Mouse (Mus musculus): ENCODE data around the gene Etv3. TPM values are rescaled to one million over a fixed set of nuclear protein-coding genes. Genes with fewer than 3 reads are reported as not detected.

Etv3 gene
- polyA plus RNA-seq, 1 experiment = 15.8 TPM

DNA sequence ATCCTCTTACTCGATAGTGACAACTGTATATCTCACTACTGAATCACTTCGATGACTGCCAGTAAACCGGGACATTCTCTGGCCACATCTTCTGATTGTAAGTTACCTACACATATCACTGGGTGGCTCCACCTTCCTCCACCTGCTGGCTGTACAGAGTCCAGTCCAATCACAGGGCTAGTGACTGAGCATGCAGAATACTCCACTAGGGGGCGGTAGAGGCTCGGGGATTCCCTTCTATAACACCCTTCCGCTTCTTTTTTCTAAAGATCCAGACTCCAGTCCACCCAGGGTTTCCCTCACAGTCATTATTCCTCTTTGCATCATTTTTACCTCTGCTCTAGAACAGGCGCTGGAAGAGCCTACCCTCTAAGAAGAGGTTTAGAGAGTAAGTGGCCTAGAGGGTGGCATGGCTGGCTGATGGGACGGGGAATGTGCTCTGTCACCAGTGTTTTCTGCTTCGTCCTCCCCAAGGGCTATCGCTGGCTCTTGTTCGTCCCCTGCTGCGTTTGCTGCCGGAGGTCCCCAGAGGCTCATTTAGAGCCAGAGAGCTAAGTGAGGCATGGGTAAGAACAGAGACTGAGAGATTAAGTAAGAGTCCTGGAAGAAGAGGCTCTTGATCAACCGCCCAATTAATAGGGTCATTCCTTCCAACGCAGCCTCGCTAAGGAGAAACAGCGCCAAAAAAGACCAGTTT is 16.9 kb upstream of the Etv3 start:
- Histone ChIP-seq H3K4me3 (ENCODE audit: insufficient read depth, low read depth, low read length) (peak overlapping the region; percentile 42), H3K27ac (replicated peaks; ENCODE audit: low read depth, low read length) (peak overlapping the region; percentile 97)

GRCm38 (mm10) chr3:87509061-87509460 is 16.1 kb upstream of the Etv3 start:
- H3K4me3 ChIP-seq (ENCODE audit: insufficient read depth, low read depth, low read length) = peak overlapping the region; percentile 42
- H3K4me1 ChIP-seq (ENCODE audit: control insufficient read depth, insufficient read depth, insufficient read length, low read length) = peaks cover 5% of the 10 kb centered on the region; the same call in 1 of the 2 replicates
- peak overlapping the region; percentile 97 for H3K27ac ChIP-seq (replicated peaks; ENCODE audit: low read depth, low read length)

More for the DNA sequence above, 16.9 kb upstream of the Etv3 start:
- H3K4me1 ChIP-seq (ENCODE audit: control insufficient read depth, insufficient read depth, insufficient read length, low read length) = peaks cover 5% of the 10 kb centered on the region; the same call in 1 of the 2 replicates

DNA sequence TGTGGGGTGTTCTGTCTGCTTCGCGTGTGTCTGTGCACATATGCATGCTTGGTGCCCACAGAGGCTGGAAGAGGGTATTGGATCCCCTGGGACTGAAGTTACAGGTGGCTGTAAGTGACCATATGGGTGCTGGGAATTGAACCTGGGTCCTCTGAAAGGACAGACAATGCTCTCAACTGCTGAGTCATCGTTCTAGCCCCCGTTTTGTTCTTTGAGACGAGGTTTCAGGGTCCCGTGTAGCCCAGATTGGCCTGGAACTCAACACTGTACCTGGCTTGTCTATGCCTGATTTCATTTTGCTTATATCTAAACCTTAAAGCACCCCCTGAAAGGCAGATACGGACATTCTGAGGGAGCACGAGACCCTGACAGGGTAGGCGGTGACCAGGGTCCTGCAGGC is 14.4 kb upstream of the Etv3 start:
- no peak overlapping the region for H3K27ac ChIP-seq (replicated peaks; ENCODE audit: low read depth, low read length)
- H3K4me1 ChIP-seq (ENCODE audit: control insufficient read depth, insufficient read depth, insufficient read length, low read length) = peaks cover 10% of the 10 kb centered on the region
- H3K4me3 ChIP-seq (ENCODE audit: insufficient read depth, low read depth, low read length) = no peak overlapping the region

- no peak overlapping the region for H3K4me3 ChIP-seq (ENCODE audit: insufficient read depth, low read depth, low read length)
- no peak overlapping the region for H3K27ac ChIP-seq (replicated peaks; ENCODE audit: low read depth, low read length)
- H3K4me1 ChIP-seq (ENCODE audit: control insufficient read depth, insufficient read depth, insufficient read length, low read length) = peaks cover 15% of the 10 kb centered on the region
Observed at GRCm38 (mm10) chr3:87511971-87512765, 13.0 kb upstream of the Etv3 start.

DNA sequence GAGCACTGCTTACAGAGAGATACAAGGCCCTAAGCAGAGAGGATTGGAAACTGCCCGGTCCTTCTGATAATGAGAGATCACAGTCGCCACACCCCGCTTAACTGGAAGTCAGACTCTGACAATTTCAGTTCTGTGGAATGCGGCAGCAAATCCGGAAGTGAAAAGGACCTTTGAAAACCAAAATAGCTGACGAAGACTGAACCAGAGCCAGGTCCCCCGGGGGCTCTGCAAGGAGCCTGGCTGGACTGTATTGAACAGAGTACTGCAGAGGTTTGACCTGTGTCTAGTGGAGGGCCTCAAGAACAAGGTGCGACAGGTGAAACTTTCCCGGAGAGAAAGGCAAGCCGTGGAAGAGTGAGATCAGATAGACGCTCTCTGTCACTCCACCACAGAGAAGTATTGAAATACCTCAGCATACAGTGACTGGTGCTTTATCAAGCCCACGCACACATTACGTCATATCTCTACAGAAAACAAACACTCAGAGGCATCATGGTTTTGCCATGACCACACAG is 9.6 kb upstream of the Etv3 start:
- H3K4me3 ChIP-seq (ENCODE audit: insufficient read depth, low read depth, low read length) = no peak overlapping the region
- peaks cover 12% of the 10 kb centered on the region for H3K4me1 ChIP-seq (ENCODE audit: control insufficient read depth, insufficient read depth, insufficient read length, low read length)
- H3K27ac ChIP-seq (replicated peaks; ENCODE audit: low read depth, low read length) = peak overlapping the region; percentile 55

GRCm38 (mm10) chr3:87518425-87518824 is 6.8 kb upstream of the Etv3 start:
- H3K27ac ChIP-seq (replicated peaks; ENCODE audit: low read depth, low read length) = no peak overlapping the region
- H3K4me3 ChIP-seq (ENCODE audit: insufficient read depth, low read depth, low read length) = no peak overlapping the region
- H3K4me1 ChIP-seq (ENCODE audit: control insufficient read depth, insufficient read depth, insufficient read length, low read length) = peaks cover 12% of the 10 kb centered on the region

DNA sequence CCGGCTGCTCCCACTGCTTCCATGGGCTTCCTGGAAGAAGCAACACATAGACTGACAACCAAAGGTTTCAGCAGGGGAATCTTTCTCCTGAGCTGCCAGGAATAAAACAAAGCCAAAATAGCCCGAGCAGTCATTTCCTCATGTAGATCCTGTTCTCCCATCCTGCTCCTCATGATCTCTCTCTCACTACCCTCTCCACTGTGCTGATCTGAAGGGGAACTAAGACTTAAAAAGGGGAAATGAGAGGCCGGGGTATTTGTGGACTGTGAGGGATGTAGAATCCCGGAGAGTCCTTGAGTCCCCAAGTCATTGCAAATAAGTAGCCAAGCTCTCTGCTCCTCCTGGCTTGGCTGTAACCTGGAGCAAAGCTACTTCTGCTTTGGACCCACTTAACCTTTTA is 4.1 kb upstream of the Etv3 start:
- H3K27ac ChIP-seq (replicated peaks; ENCODE audit: low read depth, low read length) = peak overlapping the region; percentile 15; the same call in 1 of the 2 replicates
- no peak overlapping the region for H3K4me3 ChIP-seq (ENCODE audit: insufficient read depth, low read depth, low read length)
- H3K4me1 ChIP-seq (ENCODE audit: control insufficient read depth, insufficient read depth, insufficient read length, low read length) = peaks cover 6% of the 10 kb centered on the region

GRCm38 (mm10) chr3:87521833-87522232 is 3.4 kb upstream of the Etv3 start:
- no peak overlapping the region; the same call in 1 of the 2 replicates for H3K27ac ChIP-seq (replicated peaks; ENCODE audit: low read depth, low read length)
- peaks cover 4% of the 10 kb centered on the region; the same call in 1 of the 2 replicates for H3K4me1 ChIP-seq (ENCODE audit: control insufficient read depth, insufficient read depth, insufficient read length, low read length)
- no peak overlapping the region for H3K4me3 ChIP-seq (ENCODE audit: insufficient read depth, low read depth, low read length)

DNA sequence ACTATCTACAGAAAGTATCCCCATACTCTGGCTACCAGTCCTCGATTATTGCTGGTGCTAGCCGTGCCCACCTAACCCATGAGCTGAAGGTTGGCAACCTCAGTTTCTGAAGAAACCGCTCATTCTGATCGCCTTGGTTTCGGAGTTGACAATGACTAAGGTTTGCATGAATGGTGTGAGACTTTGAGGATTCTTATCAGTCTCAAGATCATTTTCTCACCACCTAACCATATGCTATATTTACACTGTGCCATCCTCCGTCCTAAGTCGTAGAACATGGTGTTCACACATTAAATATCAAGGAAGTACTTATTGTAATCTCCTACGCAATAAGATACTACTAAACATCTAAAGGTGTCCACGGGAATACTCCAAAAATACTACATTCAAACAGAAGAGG is 1.5 kb upstream of the Etv3 start:
- H3K4me1 ChIP-seq (ENCODE audit: control insufficient read depth, insufficient read depth, insufficient read length, low read length) = peaks cover 5% of the 10 kb centered on the region; the same call in 1 of the 2 replicates
- no peak overlapping the region for H3K4me3 ChIP-seq (ENCODE audit: insufficient read depth, low read depth, low read length)
- H3K27ac ChIP-seq (replicated peaks; ENCODE audit: low read depth, low read length) = no peak overlapping the region

- peak overlapping the region; percentile 93 for H3K4me3 ChIP-seq (ENCODE audit: insufficient read depth, low read depth, low read length)
- peak overlapping the region; percentile 91 for H3K27ac ChIP-seq (replicated peaks; ENCODE audit: low read depth, low read length)
- H3K4me1 ChIP-seq (ENCODE audit: control insufficient read depth, insufficient read depth, insufficient read length, low read length) = peaks cover 3% of the 10 kb centered on the region; the same call in 1 of the 2 replicates
Observed at GRCm38 (mm10) chr3:87525837-87526570, 797 bp downstream of the Etv3 start.

- peaks cover 3% of the 10 kb centered on the region; the same call in 1 of the 2 replicates for H3K4me1 ChIP-seq (ENCODE audit: control insufficient read depth, insufficient read depth, insufficient read length, low read length)
- peak overlapping the region; percentile 16; the same call in 1 of the 2 replicates for H3K4me3 ChIP-seq (ENCODE audit: insufficient read depth, low read depth, low read length)
- no peak overlapping the region for H3K27ac ChIP-seq (replicated peaks; ENCODE audit: low read depth, low read length)
Observed at GRCm38 (mm10) chr3:87527139-87527538, 1.9 kb downstream of the Etv3 start.

DNA sequence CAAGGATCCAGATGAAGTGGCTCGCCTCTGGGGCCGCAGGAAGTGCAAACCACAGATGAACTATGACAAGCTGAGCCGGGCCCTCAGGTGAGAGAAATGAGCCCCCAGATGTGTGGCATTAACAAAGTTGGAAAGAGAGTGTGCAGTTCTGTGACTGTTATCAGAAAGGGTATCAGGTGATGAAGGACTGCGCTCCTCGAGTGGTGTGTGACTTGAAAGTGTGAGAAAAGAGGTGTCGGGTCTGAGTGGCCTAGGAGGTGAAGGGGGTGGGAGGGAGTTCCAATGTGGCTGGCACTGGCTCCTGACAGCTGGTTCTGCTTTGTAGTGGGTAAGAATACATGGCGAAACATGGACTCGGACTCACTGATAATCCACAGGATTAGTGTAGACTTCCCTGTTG is 2.8 kb downstream of the Etv3 start:
- Histone ChIP-seq H3K27ac (replicated peaks; ENCODE audit: low read depth, low read length) (no peak overlapping the region), H3K4me3 (ENCODE audit: insufficient read depth, low read depth, low read length) (no peak overlapping the region), H3K4me1 (ENCODE audit: control insufficient read depth, insufficient read depth, insufficient read length, low read length) (peaks cover 3% of the 10 kb centered on the region; the same call in 1 of the 2 replicates)

DNA sequence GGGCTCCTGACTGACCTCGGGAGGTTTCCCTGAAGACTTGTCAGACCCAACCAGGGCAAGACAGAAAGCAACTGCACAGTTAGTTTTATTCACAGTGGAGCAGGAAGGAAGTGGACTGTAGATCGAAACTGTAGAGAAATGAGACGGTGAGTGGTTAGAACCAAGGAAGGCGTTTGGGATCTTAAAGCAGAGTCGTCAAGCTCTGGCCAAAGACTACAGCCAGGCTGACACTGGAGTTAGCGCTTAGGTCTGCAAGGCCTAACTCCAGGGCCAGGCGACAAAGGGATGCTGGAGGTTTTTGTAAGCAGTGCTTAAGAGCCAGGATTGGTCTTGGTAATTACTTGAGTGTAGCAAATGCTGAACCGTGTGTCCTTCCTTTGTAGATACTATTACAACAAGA is 3.6 kb downstream of the Etv3 start:
- Histone ChIP-seq H3K4me1 (ENCODE audit: control insufficient read depth, insufficient read depth, insufficient read length, low read length) (peaks cover 3% of the 10 kb centered on the region; the same call in 1 of the 2 replicates), H3K27ac (replicated peaks; ENCODE audit: low read depth, low read length) (no peak overlapping the region), H3K4me3 (ENCODE audit: insufficient read depth, low read depth, low read length) (no peak overlapping the region)

GRCm38 (mm10) chr3:87529568-87529967 is 4.4 kb downstream of the Etv3 start:
- Histone ChIP-seq H3K27ac (replicated peaks; ENCODE audit: low read depth, low read length) (no peak overlapping the region), H3K4me3 (ENCODE audit: insufficient read depth, low read depth, low read length) (no peak overlapping the region), H3K4me1 (ENCODE audit: control insufficient read depth, insufficient read depth, insufficient read length, low read length) (peaks cover 3% of the 10 kb centered on the region; the same call in 1 of the 2 replicates)

- H3K27ac ChIP-seq (replicated peaks; ENCODE audit: low read depth, low read length) = no peak overlapping the region
- H3K4me3 ChIP-seq (ENCODE audit: insufficient read depth, low read depth, low read length) = no peak overlapping the region
- H3K4me1 ChIP-seq (ENCODE audit: control insufficient read depth, insufficient read depth, insufficient read length, low read length) = peaks cover 3% of the 10 kb centered on the region; the same call in 1 of the 2 replicates
Observed at GRCm38 (mm10) chr3:87530234-87530633, 5.0 kb downstream of the Etv3 start.

Measured in brown adipose tissue, adult 24 weeks (tissue).